Mouse (Mus musculus) CH12.LX (cell line): ENCODE measurements at regions not wholly inside any gene's neighbourhood (a gene's known extent, or its start where the extent isn't known, plus 50 kb on each side); places are given as distances from the start of the nearest gene placed in this dataset.

Source experiments
- DNase-seq: peaks from one replicate; pipeline ENCODE4 v3.0.0-alpha.2; 2013; ENCODE audit errors: extremely low read depth
- H3K27ac ChIP-seq: 2 replicates; pipeline ENCODE4 v1.5.1; 2012; ENCODE audit warnings: low read depth, mild to moderate bottlenecking, control low read depth, moderate library complexity; ENCODE audit not compliant: insufficient read depth
- H3K27me3 ChIP-seq: replicated peaks from 2 replicates; pipeline ENCODE3; 2012; ENCODE audit warnings: inconsistent platforms
- H3K36me3 ChIP-seq, 2 experiments: replicated peaks in 1 of 2; 2 replicates each; pipeline versions ENCODE3 to v1.6.1; 2012; ENCODE audit warnings: inconsistent platforms in 1 of 2, low read length in 1 of 2, mild to moderate bottlenecking in 1 of 2, mixed read lengths in 1 of 2, moderate library complexity in 1 of 2; ENCODE audit not compliant: control insufficient read depth in 1 of 2, insufficient read depth in 1 of 2
- H3K4me1 ChIP-seq, 2 experiments: 2 replicates each; pipeline ENCODE4 v1.6.1; 2012; ENCODE audit warnings: inconsistent platforms in 1 of 2, moderate library complexity in 1 of 2; ENCODE audit not compliant: insufficient read depth in 2 of 2, control insufficient read depth in 1 of 2
- H3K4me2 ChIP-seq: 2 replicates; pipeline ENCODE4 v1.6.1; 2012; ENCODE audit warnings: low read depth, mild to moderate bottlenecking, control low read depth; ENCODE audit not compliant: poor library complexity, insufficient read depth, severe bottlenecking
- H3K4me3 ChIP-seq, 3 experiments: fragments of 150-350 bp in 1 of 3; sonication (generic) in 1 of 3; replicated peaks in 1 of 3; 2 replicates each; pipeline versions ENCODE3 to v1.5.1; 2011 to 2012; ENCODE audit warnings: low read depth in 2 of 3, low read length in 2 of 3, mild to moderate bottlenecking in 2 of 3, moderate library complexity in 2 of 3, control low read depth in 1 of 3, improper control_type of control experiment in 1 of 3, inconsistent platforms in 1 of 3, mixed read lengths in 1 of 3; ENCODE audit not compliant: poor library complexity in 1 of 3
- H3K79me2 ChIP-seq: replicated peaks from 2 replicates; pipeline ENCODE4 v1.6.1; 2012; ENCODE audit warnings: mild to moderate bottlenecking, moderate library complexity; ENCODE audit not compliant: control insufficient read depth, poor library complexity, insufficient read depth, severe bottlenecking; ENCODE audit errors: extremely low read depth
- H3K9ac ChIP-seq: 2 replicates; pipeline ENCODE4 v1.6.1; 2012; ENCODE audit warnings: low read depth, mild to moderate bottlenecking, control low read depth, moderate library complexity; ENCODE audit not compliant: insufficient read depth
- H3K9me3 ChIP-seq: replicated peaks from 2 replicates; pipeline ENCODE3; 2012; ENCODE audit warnings: low read length, inconsistent platforms, mixed read lengths
- CHD1 ChIP-seq: IDR thresholded peaks from 2 replicates; pipeline ENCODE4 v1.6.1; 2012; ENCODE audit warnings: low read depth, low read length, improper control_type of control experiment, inconsistent platforms
- CTCF ChIP-seq, 2 experiments: IDR thresholded peaks in 1 of 2; conservative IDR thresholded peaks in 1 of 2; 2 replicates each; pipeline ENCODE4 v1.5.1; 2011 to 2012; ENCODE audit warnings: low read depth in 2 of 2, low read length in 2 of 2, improper control_type of control experiment in 1 of 2, inconsistent platforms in 1 of 2, mild to moderate bottlenecking in 1 of 2, moderate library complexity in 1 of 2
- EP300 ChIP-seq: IDR thresholded peaks from 2 replicates; pipeline ENCODE4 v1.6.1; 2011; ENCODE audit warnings: low read length, improper control_type of control experiment
- ETS1 ChIP-seq: conservative IDR thresholded peaks from 2 replicates; pipeline ENCODE4 v1.6.1; 2012; ENCODE audit warnings: low read depth, mild to moderate bottlenecking, inconsistent platforms, low read length, improper control_type of control experiment, moderate library complexity
- HCFC1 ChIP-seq: IDR thresholded peaks from 2 replicates; pipeline ENCODE4 v1.6.1; 2012; ENCODE audit warnings: low read depth, mild to moderate bottlenecking, inconsistent platforms, low read length, improper control_type of control experiment
- IRF4 ChIP-seq: IDR thresholded peaks from 2 replicates; pipeline ENCODE4 v1.6.1; 2014; ENCODE audit warnings: low read depth, mild to moderate bottlenecking, inconsistent platforms, low read length, improper control_type of control experiment
- MAFK ChIP-seq: IDR thresholded peaks from 2 replicates; pipeline ENCODE4 v1.6.1; 2011; ENCODE audit warnings: low read length, improper control_type of control experiment; ENCODE audit not compliant: insufficient replicate concordance
- MAX ChIP-seq: IDR thresholded peaks from 2 replicates; pipeline ENCODE4 v1.6.1; 2011; ENCODE audit warnings: low read length, improper control_type of control experiment
- RAD21 ChIP-seq: IDR thresholded peaks from 2 replicates; pipeline ENCODE4 v1.6.1; 2011; ENCODE audit warnings: low read depth, mild to moderate bottlenecking, low read length, improper control_type of control experiment, moderate library complexity
- RCOR1 ChIP-seq: conservative IDR thresholded peaks from 2 replicates; pipeline ENCODE4 v1.6.1; 2012; ENCODE audit warnings: low read depth, mild to moderate bottlenecking, inconsistent platforms, low read length, improper control_type of control experiment
- SMC3 ChIP-seq: IDR thresholded peaks from 2 replicates; pipeline ENCODE4 v1.6.1; 2011; ENCODE audit warnings: low read depth, low read length, improper control_type of control experiment
- USF2 ChIP-seq: conservative IDR thresholded peaks from 2 replicates; pipeline ENCODE4 v1.6.1; 2011; ENCODE audit warnings: low read depth, low read length, improper control_type of control experiment
- ZC3H11A ChIP-seq: IDR thresholded peaks from 2 replicates; pipeline ENCODE4 v1.6.1; 2012; ENCODE audit warnings: low read depth, mild to moderate bottlenecking, inconsistent platforms, low read length, improper control_type of control experiment
- ZKSCAN1 ChIP-seq: IDR thresholded peaks from 2 replicates; pipeline ENCODE4 v1.6.1; 2012; ENCODE audit warnings: low read depth, inconsistent platforms, low read length, improper control_type of control experiment, borderline replicate concordance
- dilution Hi-C: fragments of 300-500 bp; cut with MboI; formaldehyde crosslinking; loops from 2 replicates; pipeline ENCODE4 v1.14.3; 2020; ENCODE audit warnings: low sequenced_read_pairs; ENCODE audit not compliant: extremely low pct_unique_long_range_greater_than_20kb, extremely low pct_ligation_motif_present
- in situ Hi-C: fragments of 300-500 bp; cut with MboI; formaldehyde crosslinking; loops from 3 replicates; pipeline ENCODE4 v1.14.3; 2019; ENCODE audit warnings: low sequenced_read_pairs, low pct_ligation_motif_present, low pct_unique_long_range_greater_than_20kb, mixed read lengths

DNA sequence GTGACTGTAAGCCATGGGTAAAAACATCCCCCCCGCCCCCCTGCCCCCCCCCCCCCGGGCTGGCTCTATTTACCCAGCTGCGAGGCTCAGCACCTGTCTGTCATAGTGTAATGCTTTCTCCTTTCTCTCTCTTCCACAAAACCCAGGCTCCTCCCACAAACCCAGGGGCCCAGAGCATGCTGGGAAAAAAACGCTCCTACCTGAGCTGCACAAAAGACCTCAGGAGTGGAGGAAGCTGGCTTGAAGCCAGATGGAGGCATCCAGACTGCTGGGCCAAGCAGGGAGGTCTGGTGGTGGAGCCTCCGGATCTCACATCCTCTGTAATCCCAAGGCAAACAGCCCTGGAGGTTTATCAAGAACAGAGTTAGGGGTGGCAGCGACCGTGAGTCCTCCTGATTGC lies 553.6 kb downstream of the Med13l start:
- H3K4me2 ChIP-seq: no peak overlapping the region
- dilution Hi-C loops: no loop called here
- no peaks in the 10 kb centered on the region for H3K4me1 ChIP-seq
- TF ChIP-seq ZKSCAN1: no peak
- TF ChIP-seq, all 38 proteins: peak for 0
- no peak for DNase-seq
- Histone ChIP-seq H3K27ac (no peak overlapping the region), H3K9ac (no peak overlapping the region), H3K4me3 (no peak overlapping the region), H3K9me3 (peaks cover 87% of the 10 kb centered on the region), H3K36me3 (no peaks in the 10 kb centered on the region), H3K79me2 (no peaks in the 10 kb centered on the region), H3K27me3 (no peaks in the 10 kb centered on the region)
- in situ Hi-C loops: no loop called here

GRCm38 (mm10) chr5:119125745-119126144 lies 544.7 kb upstream of the Tbx3 start:
- Histone ChIP-seq H3K36me3 (no peaks in the 10 kb centered on the region), H3K4me1 (no peaks in the 10 kb centered on the region), H3K27ac (no peak overlapping the region), H3K9me3 (peaks cover 71% of the 10 kb centered on the region), H3K9ac (no peak overlapping the region), H3K27me3 (no peaks in the 10 kb centered on the region), H3K4me2 (no peak overlapping the region), H3K4me3 (no peak overlapping the region), H3K79me2 (no peaks in the 10 kb centered on the region)
- DNase-seq: no peak
- in situ Hi-C loops (no loop called here), dilution Hi-C loops (no loop called here)
- TF ChIP-seq USF2: no peak
- no peak for TF ChIP-seq MAFK
- TF ChIP-seq RAD21: no peak
- TF ChIP-seq MAX: no peak
- TF ChIP-seq SMC3: no peak
- no peak for TF ChIP-seq ZKSCAN1
- no peak for TF ChIP-seq HCFC1
- TF ChIP-seq CTCF (conservative IDR thresholded peaks at IDR 0.05 in 1 of 2, IDR thresholded peaks at IDR 0.05 in 1 of 2; ENCODE audit: low read depth in 2 of 2, low read length in 2 of 2): no peak
- no peak for TF ChIP-seq EP300
- no peak for TF ChIP-seq ZC3H11A
- TF ChIP-seq IRF4: no peak
- no peak for TF ChIP-seq RCOR1

DNA sequence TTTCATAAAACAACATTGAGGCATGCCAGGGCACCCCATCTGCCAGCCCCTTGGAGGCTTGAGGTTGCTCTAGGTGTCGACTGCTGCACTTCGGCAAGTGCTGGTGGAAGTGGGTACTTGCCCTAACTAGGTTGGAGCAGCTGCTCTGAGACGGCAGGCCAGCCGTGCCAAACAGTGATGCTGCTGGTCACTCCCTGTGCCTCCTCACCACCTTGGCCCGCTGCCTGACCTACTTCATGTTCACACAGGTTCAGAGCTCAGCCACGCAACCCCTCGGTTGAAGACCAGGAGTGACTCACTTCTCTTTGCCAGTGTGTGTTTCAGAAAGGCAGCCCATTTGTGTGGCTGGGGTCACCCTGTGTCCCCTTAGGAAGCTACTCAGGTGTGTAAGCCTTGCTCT lies 540.3 kb upstream of the Tbx3 start:
- Histone ChIP-seq H3K36me3 (no peaks in the 10 kb centered on the region), H3K4me2 (no peak overlapping the region), H3K27ac (no peak overlapping the region), H3K27me3 (no peaks in the 10 kb centered on the region), H3K9me3 (peaks cover 80% of the 10 kb centered on the region), H3K4me3 (no peak overlapping the region), H3K4me1 (no peaks in the 10 kb centered on the region), H3K9ac (no peak overlapping the region), H3K79me2 (no peaks in the 10 kb centered on the region)
- TF ChIP-seq SMC3 (no peak), ETS1 (no peak), CHD1 (no peak), EP300 (no peak), RAD21 (no peak), USF2 (no peak)
- DNase-seq: no peak
- dilution Hi-C loops: no loop called here
- in situ Hi-C loops: no loop called here
